ENCODE assay signal across 15 mouse cellular contexts in the genomic region with DNA sequence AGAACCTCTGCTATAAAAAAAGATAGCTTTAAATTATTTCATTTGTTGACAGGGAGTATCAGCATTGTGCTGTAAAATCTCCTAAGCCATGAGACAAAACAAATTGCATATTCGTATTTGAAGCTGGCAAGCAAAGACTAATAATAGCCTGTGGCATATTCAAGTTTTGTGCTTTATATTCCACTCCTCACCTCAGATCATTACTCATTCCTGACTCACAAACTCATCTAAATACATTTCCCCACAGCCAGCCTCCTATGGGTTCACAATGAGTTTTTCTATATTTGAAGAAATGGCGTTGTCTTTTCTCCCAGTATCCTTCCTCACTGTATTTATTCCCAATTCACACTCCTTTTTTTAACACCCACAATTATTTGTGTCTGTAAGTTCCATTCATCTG.
DNase-seq lines count a peak whose midpoint lies in the region; TF ChIP-seq lines count a peak whose summit lies in the region.
"Had no signal": no experiment of that assay in that cellular context is flagged by ENCODE, and none has a peak within 500 bp of the region (broad histone marks: within the 10 kb centered on the region; RNA-seq: fewer than 3 reads in every experiment).

No protein-coding gene starts in this region.

- no peak for TF ChIP-seq CTCF in brain, embryonic 14.5 days (IDR thresholded peaks at IDR 0.05; ENCODE audit: borderline replicate concordance, extremely low read depth, insufficient read depth, insufficient read length)

- TF ChIP-seq POLR2A in brain, embryonic 14.5 days (IDR thresholded peaks at IDR 0.05; ENCODE audit: borderline replicate concordance, extremely low read depth, insufficient read depth, insufficient read length, poor library complexity, severe bottlenecking): no peak

- intact Hi-C loops in heart, postnatal 25 days (cut with DNase I): no loop called here

- peak; percentile 3 for DNase-seq in right cerebral cortex, adult 18-20 months
- DNase-seq in right cerebral cortex, postnatal 10 days (ENCODE audit: low spot score in 2 of 2): no peak
- DNase-seq in brain, embryonic 14.5 days (ENCODE audit: low read depth): peak; percentile 3
- DNase-seq in heart, postnatal 25 days (ENCODE audit: low spot score): no peak
- no peak for DNase-seq in thymus, postnatal 10 days (ENCODE audit: low spot score in 2 of 2)
- DNase-seq: adrenal gland, adult 2 months; adrenal gland, postnatal 10 days; adrenal gland, postnatal 25 days; cerebellum, adult 11 months; cerebellum, adult 18-20 months; cerebellum, adult 8-10 months; cerebellum, adult 9-11 months; cerebellum, postnatal 14 days; cerebellum, postnatal 36 days; embryo, embryonic 11 days had no signal

Comparison
In these comparisons a context has a peak if more than half of its experiments do, and no peak if none do; other contexts are left out.
1. DNase-seq: peak in right cerebral cortex, adult 18-20 months (single experiment) and brain, embryonic 14.5 days (single experiment); none in right cerebral cortex, postnatal 10 days (0 of 2), heart, postnatal 25 days (single experiment) and thymus, postnatal 10 days (0 of 2).